Mouse (Mus musculus) kidney, adult 2 months (tissue): ENCODE measurements around the gene Mia.

Experiments used
- CTCF ChIP-seq: fragments of 200-500 bp; conservative IDR thresholded peaks from 2 replicates; pipeline ENCODE4 v1.5.1; 2011; ENCODE audit warnings: low read depth, mild to moderate bottlenecking, control low read depth, low read length, moderate library complexity, mixed read lengths; ENCODE audit not compliant: insufficient read depth, insufficient read length
- POLR2A ChIP-seq: fragments of 200-500 bp; IDR thresholded peaks from one replicate; pipeline ENCODE4 v1.6.1; 2011; ENCODE audit warnings: low read depth, low read length, control low read depth

DNA sequence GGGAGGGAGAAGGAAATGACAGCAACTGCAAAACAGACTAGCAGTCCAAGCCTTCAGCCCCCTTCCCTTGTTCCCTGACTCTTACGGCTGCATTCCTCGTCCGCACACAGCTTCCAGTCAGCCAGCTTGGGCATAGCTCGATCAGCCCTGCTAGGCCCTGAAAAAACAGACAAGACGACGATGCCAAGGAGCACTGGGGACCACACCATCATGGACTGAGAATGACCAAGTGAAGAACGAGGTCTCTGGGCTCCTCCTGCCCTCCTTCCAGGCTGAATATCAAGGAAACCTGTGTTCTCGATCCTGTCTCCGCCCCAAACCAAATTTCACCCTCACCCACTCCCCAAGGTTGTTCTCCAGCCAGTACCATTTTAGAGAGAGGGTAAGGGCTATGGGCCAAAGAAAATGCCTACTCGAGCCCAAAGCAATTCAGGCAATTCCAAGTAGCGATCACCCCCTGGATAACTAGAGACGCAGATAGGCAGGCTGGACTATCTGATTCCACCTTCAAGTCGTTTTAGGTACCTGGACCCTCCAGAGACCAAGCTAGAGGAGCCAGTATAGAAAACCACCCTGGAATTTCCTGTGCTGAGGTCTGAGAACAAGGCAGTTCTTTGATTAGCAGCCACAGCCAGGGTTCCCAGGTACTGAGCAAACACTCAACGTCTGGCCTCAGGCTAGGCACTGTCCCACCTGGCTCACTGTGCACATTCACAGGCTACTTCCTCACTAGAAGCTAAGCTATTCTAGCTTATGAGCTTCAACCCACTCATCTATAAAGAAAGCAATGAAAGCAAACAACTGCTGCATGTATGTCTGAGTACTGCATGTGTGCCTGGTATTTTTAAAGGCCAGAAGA, at the start of gene Mia, which contains the start of gene Gm21983:
- TF ChIP-seq POLR2A, result no peak
- TF ChIP-seq CTCF, result no peak
